Mouse (Mus musculus): ENCODE measurements around the gene Prkab2. TPM values are rescaled to one million over a fixed set of nuclear protein-coding genes. Genes with fewer than 3 reads are reported as not detected.

Gene Prkab2
- total RNA-seq (2023), result 10 to 100 TPM; 36.0 to 38.7 TPM

GRCm38 (mm10) chr3:97657655-97658411, at the start of gene Prkab2:
Gene Prkab2 (plus strand): TSS chr3:97658193.

GRCm38 (mm10) chr3:97609845-97610410, 48.1 kb upstream of the Prkab2 start, which contains the start of gene Chd1l:
Gene Chd1l (minus strand): TSS chr3:97610203.

GRCm38 (mm10) chr3:97628391-97629001, 29.5 kb upstream of the Prkab2 start, which contains the start of gene Fmo5:
Gene Fmo5 (plus strand): TSS chr3:97628804.

GRCm38 (mm10) chr3:97674644-97675110, 16.7 kb downstream of the Prkab2 start, which contains the start of gene Gm17651:
Gene Gm17651 (minus strand): TSS chr3:97674694.

Other genes starting within 250 kb of the Prkab2 start
- gene Olfr1402, start 236.2 kb upstream of the Prkab2 start, total RNA-seq (2023), result not detected
- gene Chd1l, start 48.0 kb upstream of the Prkab2 start, total RNA-seq (2023), result 10 to 100 TPM; 16.5 to 17.5 TPM
- 10 to 100 TPM; 15.0 to 16.2 TPM for gene Fmo5, start 29.4 kb upstream of the Prkab2 start, total RNA-seq (2023)
- gene Gm17651, start 16.5 kb downstream of the Prkab2 start, total RNA-seq (2023), result not detected
- gene Pde4dip, start 230.5 kb downstream of the Prkab2 start, total RNA-seq (2023), result 10 to 100 TPM; 39.7 to 46.8 TPM
- gene Sec22b, start 243.0 kb downstream of the Prkab2 start, total RNA-seq (2023), result 10 to 100 TPM; 55.9 to 59.1 TPM

All from monocyte, adult 59 days (primary cell).